Mouse (Mus musculus): ENCODE results near the gene Gpr153.

Gene Gpr153

GRCm38 (mm10) chr4:152315498-152316213, 41.6 kb downstream of the Gpr153 start:
- DNase-seq (ENCODE audit: low spot score): no peak

- DNase-seq (ENCODE audit: low spot score): no peak
Measured at GRCm38 (mm10) chr4:152317631-152318033, 43.6 kb downstream of the Gpr153 start.

- DNase-seq (ENCODE audit: low spot score): peak; percentile 76
Measured at GRCm38 (mm10) chr4:152318517-152319234, 44.6 kb downstream of the Gpr153 start, which contains the start of gene Rnf207. TSS of gene Rnf207 (minus strand) at chr4:152318993.

GRCm38 (mm10) chr4:152321464-152321863, 47.4 kb downstream of the Gpr153 start:
- no peak for DNase-seq (ENCODE audit: low spot score)

GRCm38 (mm10) chr4:152324641-152325562, 50.9 kb downstream of the Gpr153 start:
- DNase-seq (ENCODE audit: low spot score): no peak

- DNase-seq (ENCODE audit: low spot score): peak; percentile 87
Measured at GRCm38 (mm10) chr4:152325574-152326411, 51.8 kb downstream of the Gpr153 start, which contains the start of gene Rpl22. TSS of gene Rpl22 (plus strand) at chr4:152325742.

- no peak for DNase-seq (ENCODE audit: low spot score)
Measured at GRCm38 (mm10) chr4:152326543-152326942, 52.5 kb downstream of the Gpr153 start.

- peak; percentile 72 for DNase-seq (ENCODE audit: low spot score)
Measured at GRCm38 (mm10) chr4:152328691-152329090, 54.7 kb downstream of the Gpr153 start.

- peak; percentile 82 for DNase-seq (ENCODE audit: low spot score)
Measured at GRCm38 (mm10) chr4:152332952-152333351, 58.9 kb downstream of the Gpr153 start.

- DNase-seq (ENCODE audit: low spot score): no peak
Measured at GRCm38 (mm10) chr4:152333587-152333986, 59.6 kb downstream of the Gpr153 start.
